Mouse (Mus musculus) stomach, embryonic 16.5 days (tissue): ENCODE measurements around the gene Fam166a. TPM values are rescaled to one million over a fixed set of nuclear protein-coding genes. Genes with fewer than 3 reads are reported as not detected.
A peak's percentile ranks its signal among the peaks of the same experiment; 100 is the strongest.

Experiments
- ATAC-seq: fragments of 200-750 bp; cut with Nextera tagmentation; 2 replicates; pipeline ENCODE4 v1.8.0; 2017; ENCODE audit warnings: moderate number of reproducible peaks, moderate TSS enrichment; ENCODE audit not compliant: insufficient read depth, low FRiP score
- H3K27ac ChIP-seq: fragments of 300-500 bp; sonication (generic); 2 replicates; pipeline ENCODE4 v1.5.1; 2014; ENCODE audit warnings: low read length
- H3K27me3 ChIP-seq: fragments of 300-500 bp; sonication (generic); 2 replicates; pipeline ENCODE4 v1.6.1; 2014; ENCODE audit warnings: low read length, control low read depth, mixed read lengths; ENCODE audit not compliant: control insufficient read depth, insufficient read depth
- H3K36me3 ChIP-seq: fragments of 300-500 bp; sonication (generic); 2 replicates; pipeline ENCODE4 v1.6.1; 2014; ENCODE audit warnings: low read length; ENCODE audit not compliant: control insufficient read depth, insufficient read depth
- H3K4me1 ChIP-seq: fragments of 300-500 bp; sonication (generic); 2 replicates; pipeline ENCODE4 v1.6.1; 2014; ENCODE audit warnings: low read length, control low read depth, mixed read lengths; ENCODE audit not compliant: control insufficient read depth, insufficient read depth
- H3K4me2 ChIP-seq: fragments of 300-500 bp; sonication (generic); 2 replicates; pipeline ENCODE4 v1.6.1; 2014; ENCODE audit warnings: low read depth, low read length, mixed read lengths
- H3K4me3 ChIP-seq: fragments of 300-500 bp; sonication (generic); replicated peaks from 2 replicates; pipeline ENCODE4 v1.5.1; 2014; ENCODE audit warnings: mild to moderate bottlenecking, low read length
- H3K9ac ChIP-seq: fragments of 300-500 bp; sonication (generic); 2 replicates; pipeline ENCODE4 v1.6.1; 2014; ENCODE audit warnings: low read length
- H3K9me3 ChIP-seq: fragments of 300-500 bp; sonication (generic); replicated peaks from 2 replicates; pipeline ENCODE4 v1.6.1; 2016; ENCODE audit warnings: low read length, control low read depth; ENCODE audit not compliant: control insufficient read depth
- WGBS: fragments of 180-500 bp; shearing (Covaris S2); extraction: QIAGEN DNeasy Blood & Tissue Kit; methylation state at CpG from one replicate; pipeline ENCODE4 v1.1.7; 2014; 5-methylcytosine and 5-hydroxymethylcytosine counted together
- polyA plus RNA-seq: library from polyadenylated mRNA; unstranded; fragments of >200 nt; fragmentation: Nextera tagmentation; extraction: Ambion mirVana; gene quantifications from 2 replicates; pipeline ENCODE4 v1.2.1, GENCODE M21; 2015

The Fam166a gene
- polyA plus RNA-seq, 1 experiment from 2014 or later, result not detected

DNA sequence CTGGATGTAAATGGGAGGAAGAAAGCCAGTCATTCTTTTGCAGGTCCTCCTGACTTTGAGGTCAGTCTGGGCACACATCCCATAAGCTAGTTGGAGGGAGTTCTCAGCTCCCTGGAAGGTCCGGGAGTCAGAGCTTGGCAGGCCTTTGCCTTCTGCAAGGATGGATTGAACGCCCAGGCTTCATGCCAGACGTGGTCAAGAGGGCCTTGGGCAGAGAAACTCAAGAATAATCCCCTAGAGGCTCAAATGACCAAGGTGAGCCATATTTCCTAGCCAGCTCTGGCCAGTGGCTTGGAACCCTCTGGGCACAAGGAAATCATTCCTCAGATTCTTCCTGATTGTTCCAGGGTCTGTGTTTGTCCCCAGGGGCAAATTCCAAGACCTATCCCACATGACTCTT lies 46.3 kb downstream of the Fam166a start:
- H3K36me3 ChIP-seq, result peaks cover under 1% of the 10 kb centered on the region; the same call in 1 of the 2 replicates
- peak overlapping the region; percentile 90; the same call in 1 of the 2 replicates for H3K27ac ChIP-seq
- H3K27me3 ChIP-seq, result peaks cover 7% of the 10 kb centered on the region; the same call in 1 of the 2 replicates
- 65% methylated on average over 3 of the region's 3 CpGs for WGBS
- H3K9me3 ChIP-seq, result no peaks in the 10 kb centered on the region
- H3K4me2 ChIP-seq, result peak overlapping the region; percentile 85
- H3K4me3 ChIP-seq, result peak overlapping the region; percentile 72
- ATAC-seq, result no peak
- H3K4me1 ChIP-seq, result peaks cover 36% of the 10 kb centered on the region
- peak overlapping the region; percentile 82 for H3K9ac ChIP-seq

DNA sequence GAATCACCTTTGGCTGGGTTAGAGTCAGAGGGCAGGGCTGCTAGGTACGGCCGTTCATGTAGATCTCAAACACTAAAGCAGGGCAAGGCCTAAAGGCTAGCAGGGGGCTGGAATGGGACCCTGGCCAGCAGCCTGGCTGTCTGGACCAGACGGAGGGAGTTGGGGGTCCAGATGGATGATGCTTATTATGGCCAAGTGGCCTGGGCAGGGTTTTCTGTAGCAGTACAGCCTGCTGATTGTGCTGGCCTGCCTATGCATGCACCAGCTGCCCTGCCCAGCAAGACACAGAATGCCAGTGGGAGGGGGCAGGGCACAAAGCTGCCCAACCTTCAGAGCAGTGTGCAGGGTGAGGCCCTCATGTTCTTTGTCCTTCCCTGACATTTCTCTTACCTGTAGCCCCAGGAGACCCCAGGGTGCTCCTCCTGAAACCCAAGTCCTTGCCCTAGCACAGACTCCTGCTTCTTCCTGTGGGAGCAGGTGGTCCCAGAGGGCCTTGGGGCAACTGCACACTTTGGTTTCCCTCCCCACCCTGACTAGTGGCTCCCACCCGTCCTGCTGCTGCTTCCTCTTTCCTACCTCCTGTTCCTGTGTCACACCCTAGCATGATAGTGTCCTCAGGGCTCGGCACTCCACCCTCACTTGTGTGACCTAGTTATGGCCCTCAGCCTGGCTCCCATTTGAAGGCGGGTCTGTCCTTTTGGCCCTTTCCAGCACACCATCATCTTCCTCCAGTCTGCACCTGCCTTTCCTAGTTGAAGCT lies 47.5 kb downstream of the Fam166a start:
- H3K27ac ChIP-seq, result peak overlapping the region; percentile 90
- peak overlapping the region; percentile 82 for H3K9ac ChIP-seq

DNA sequence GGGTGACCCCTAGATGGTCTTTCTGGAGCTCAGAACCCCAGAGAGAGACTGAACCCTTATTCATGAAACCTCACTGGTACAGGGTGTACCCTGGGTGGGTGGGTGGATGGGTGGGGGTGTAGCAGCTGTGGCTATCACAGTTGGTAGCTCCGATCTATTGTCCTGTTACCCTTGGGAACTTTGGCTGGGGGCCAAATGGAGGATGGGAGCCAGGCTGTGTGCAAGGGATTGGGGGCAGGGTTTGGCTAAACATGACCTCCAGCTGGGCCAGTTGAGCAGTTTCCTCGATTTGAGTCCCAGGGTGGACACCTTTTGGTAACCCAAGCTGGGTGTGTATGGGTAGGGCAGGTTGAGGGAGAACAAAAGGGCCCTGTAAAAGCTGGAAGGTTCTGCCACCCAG lies 48.2 kb downstream of the Fam166a start:
- ATAC-seq, result peak; percentile 30
- H3K9me3 ChIP-seq, result no peaks in the 10 kb centered on the region
- peak overlapping the region; percentile 72 for H3K4me3 ChIP-seq
- peak overlapping the region; percentile 90 for H3K27ac ChIP-seq
- H3K4me1 ChIP-seq, result peaks cover 45% of the 10 kb centered on the region
- peak overlapping the region; percentile 82 for H3K9ac ChIP-seq
- H3K4me2 ChIP-seq, result peak overlapping the region; percentile 85
- H3K27me3 ChIP-seq, result peaks cover 7% of the 10 kb centered on the region; the same call in 1 of the 2 replicates
- H3K36me3 ChIP-seq, result peaks cover 8% of the 10 kb centered on the region; the same call in 1 of the 2 replicates
- 24% methylated on average over 2 of the region's 2 CpGs for WGBS

More for the DNA sequence above, 47.5 kb downstream of the Fam166a start:
- ATAC-seq, result peak; percentile 16; the same call in 1 of the 2 replicates
- WGBS, result 53% methylated on average over 6 of the region's 6 CpGs
- Histone ChIP-seq H3K4me1 (peaks cover 39% of the 10 kb centered on the region), H3K4me2 (peak overlapping the region; percentile 85), H3K27me3 (peaks cover 7% of the 10 kb centered on the region; the same call in 1 of the 2 replicates), H3K36me3 (peaks cover 8% of the 10 kb centered on the region; the same call in 1 of the 2 replicates), H3K4me3 (peak overlapping the region; percentile 72), H3K9me3 (no peaks in the 10 kb centered on the region)

DNA sequence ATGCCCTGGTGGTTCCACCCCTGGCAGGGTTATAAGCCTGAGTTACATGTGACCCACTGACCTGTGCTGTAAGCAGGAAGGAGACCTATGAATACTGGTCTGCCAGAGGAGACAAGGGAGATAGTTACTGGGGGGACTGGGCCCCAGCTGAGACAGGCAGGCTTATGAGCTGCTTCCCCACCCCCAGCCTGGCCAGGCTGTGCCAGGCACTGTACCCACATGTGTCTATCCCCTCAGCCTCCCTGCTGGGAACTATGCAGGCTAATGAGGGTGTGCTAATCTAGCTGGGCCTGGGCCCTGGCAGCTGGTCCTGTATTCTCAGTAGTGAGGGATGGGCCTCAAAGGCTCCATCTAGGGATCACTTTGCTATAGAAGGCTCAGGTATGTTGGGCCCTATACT lies 48.7 kb downstream of the Fam166a start:
- H3K4me3 ChIP-seq, result peak overlapping the region; percentile 14
- peaks cover 45% of the 10 kb centered on the region for H3K4me1 ChIP-seq
- peaks cover 7% of the 10 kb centered on the region; the same call in 1 of the 2 replicates for H3K27me3 ChIP-seq
- peak overlapping the region; percentile 90 for H3K27ac ChIP-seq
- peak overlapping the region; percentile 82 for H3K9ac ChIP-seq
- no peak for ATAC-seq
- peak overlapping the region; percentile 85 for H3K4me2 ChIP-seq
- peaks cover 8% of the 10 kb centered on the region; the same call in 1 of the 2 replicates for H3K36me3 ChIP-seq
- no peaks in the 10 kb centered on the region for H3K9me3 ChIP-seq

- Histone ChIP-seq H3K27ac (peak overlapping the region; percentile 90), H3K9ac (no peak overlapping the region; the same call in 1 of the 2 replicates), H3K4me1 (peaks cover 45% of the 10 kb centered on the region), H3K27me3 (peaks cover 7% of the 10 kb centered on the region; the same call in 1 of the 2 replicates), H3K36me3 (peaks cover 8% of the 10 kb centered on the region; the same call in 1 of the 2 replicates), H3K4me3 (peak overlapping the region; percentile 14; the same call in 1 of the 2 replicates), H3K9me3 (no peaks in the 10 kb centered on the region), H3K4me2 (peak overlapping the region; percentile 85; the same call in 1 of the 2 replicates)
- WGBS, result 67% methylated on average over 4 of the region's 4 CpGs
- ATAC-seq, result no peak
Measured at GRCm38 (mm10) chr2:25267746-25268309, 49.3 kb downstream of the Fam166a start.

Other genes with a start within 250 kb of the Fam166a start
- gene Mrpl41, start 243.6 kb upstream of the Fam166a start, polyA plus RNA-seq, result 112 and 119 TPM in 2 replicates
- 9.1 and 9.5 TPM in 2 replicates for gene Pnpla7, start 242.7 kb upstream of the Fam166a start, polyA plus RNA-seq
- gene Nsmf, start 164.4 kb upstream of the Fam166a start, polyA plus RNA-seq, result 57.2 and 62.0 TPM in 2 replicates
- gene Entpd8, start 138.4 kb upstream of the Fam166a start, polyA plus RNA-seq, result 2.5 and 2.6 TPM in 2 replicates
- gene Noxa1, start 123.6 kb upstream of the Fam166a start, polyA plus RNA-seq, result 8.1 and 8.8 TPM in 2 replicates
- 9.9 and 11.0 TPM in 2 replicates for gene Nrarp, start 38.0 kb upstream of the Fam166a start, polyA plus RNA-seq
- 16.8 and 19.2 TPM in 2 replicates for gene Tor4a, start 21.9 kb upstream of the Fam166a start, polyA plus RNA-seq
- 102 and 109 TPM in 2 replicates for gene Nelfb, start 7.3 kb upstream of the Fam166a start, polyA plus RNA-seq
- 0.06 TPM in 1 of 2 replicates, not detected in the other for gene Stpg3, start 4.1 kb upstream of the Fam166a start, polyA plus RNA-seq
- 631 and 720 TPM in 2 replicates for gene Tubb4b, start 6.0 kb downstream of the Fam166a start, polyA plus RNA-seq
- 0.71 and 1.1 TPM in 2 replicates for gene Slc34a3, start 15.6 kb downstream of the Fam166a start, polyA plus RNA-seq
- 0.23 and 0.64 TPM in 2 replicates for gene Rnf224, start 18.0 kb downstream of the Fam166a start, polyA plus RNA-seq
- 11.3 and 14.2 TPM in 2 replicates for gene Rnf208, start 23.5 kb downstream of the Fam166a start, polyA plus RNA-seq
- gene Cysrt1, start 23.7 kb downstream of the Fam166a start, polyA plus RNA-seq, result 66.0 and 120 TPM in 2 replicates
- 10.1 and 12.8 TPM in 2 replicates for gene AL732309.1, start 28.1 kb downstream of the Fam166a start, polyA plus RNA-seq
- gene Tmem203, start 36.7 kb downstream of the Fam166a start, polyA plus RNA-seq, result 19.5 and 20.2 TPM in 2 replicates
- gene Tprn, start 43.9 kb downstream of the Fam166a start, polyA plus RNA-seq, result 17.9 and 19.0 TPM in 2 replicates
- 199 TPM in 2 replicates for gene Ssna1, start 53.7 kb downstream of the Fam166a start, polyA plus RNA-seq
- gene Anapc2, start 53.7 kb downstream of the Fam166a start, polyA plus RNA-seq, result 123 and 134 TPM in 2 replicates
- gene Tmem210, start 69.4 kb downstream of the Fam166a start, polyA plus RNA-seq, result not detected in 2 replicates
- gene Lrrc26, start 71.2 kb downstream of the Fam166a start, polyA plus RNA-seq, result 14.3 and 20.3 TPM in 2 replicates
- gene Grin1, start 100.4 kb downstream of the Fam166a start, polyA plus RNA-seq, result 2.0 and 2.3 TPM in 2 replicates
- gene Man1b1, start 113.6 kb downstream of the Fam166a start, polyA plus RNA-seq, result 46.0 and 47.0 TPM in 2 replicates
- gene Dpp7, start 137.6 kb downstream of the Fam166a start, polyA plus RNA-seq, result 23.8 and 26.8 TPM in 2 replicates
- gene Uap1l1, start 146.9 kb downstream of the Fam166a start, polyA plus RNA-seq, result 34.8 and 40.0 TPM in 2 replicates
- gene Sapcd2, start 153.6 kb downstream of the Fam166a start, polyA plus RNA-seq, result 30.7 and 35.9 TPM in 2 replicates
- 16.6 and 19.4 TPM in 2 replicates for gene Entpd2, start 177.1 kb downstream of the Fam166a start, polyA plus RNA-seq
- gene Npdc1, start 180.6 kb downstream of the Fam166a start, polyA plus RNA-seq, result 54.9 and 66.1 TPM in 2 replicates
- gene Fut7, start 204.5 kb downstream of the Fam166a start, polyA plus RNA-seq, result 0.19 TPM in 1 of 2 replicates, not detected in the other
- 4.0 and 4.6 TPM in 2 replicates for gene Abca2, start 210.0 kb downstream of the Fam166a start, polyA plus RNA-seq
- 60.5 and 113 TPM in 2 replicates for gene Clic3, start 238.1 kb downstream of the Fam166a start, polyA plus RNA-seq
- gene Paxx, start 242.3 kb downstream of the Fam166a start, polyA plus RNA-seq, result 44.1 and 49.4 TPM in 2 replicates